Mouse (Mus musculus) brain, embryonic 18.5 days (tissue): ENCODE measurements at regions not wholly inside any gene's neighbourhood (a gene's known extent, or its start where the extent isn't known, plus 50 kb on each side); places are given as distances from the start of the nearest gene placed in this dataset.

Experiments
- DNase-seq: peaks from one replicate; pipeline ENCODE4 v3.0.0-alpha.2; 2012; ENCODE audit warnings: low read depth, low spot score

DNA sequence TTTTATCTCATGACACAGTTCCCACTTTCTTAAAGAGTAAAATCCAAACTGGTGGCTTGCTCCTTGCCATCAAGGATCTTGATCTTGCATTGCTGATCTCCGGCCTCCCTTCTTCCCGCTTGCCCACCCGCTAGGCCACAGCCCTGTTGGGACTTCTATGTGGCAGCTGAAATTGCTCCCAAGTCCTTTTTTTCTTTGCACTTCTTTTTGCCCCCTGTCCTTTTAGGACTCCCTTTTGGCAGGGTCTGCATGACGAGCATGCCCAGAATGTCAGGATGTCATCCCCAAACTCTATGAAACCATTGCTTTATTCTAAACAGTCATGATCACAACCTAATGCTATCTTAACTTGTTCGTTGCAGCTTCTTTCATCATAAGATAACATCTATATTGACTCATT, 588.6 kb downstream of the Tox3 start:
- no peak for DNase-seq

DNA sequence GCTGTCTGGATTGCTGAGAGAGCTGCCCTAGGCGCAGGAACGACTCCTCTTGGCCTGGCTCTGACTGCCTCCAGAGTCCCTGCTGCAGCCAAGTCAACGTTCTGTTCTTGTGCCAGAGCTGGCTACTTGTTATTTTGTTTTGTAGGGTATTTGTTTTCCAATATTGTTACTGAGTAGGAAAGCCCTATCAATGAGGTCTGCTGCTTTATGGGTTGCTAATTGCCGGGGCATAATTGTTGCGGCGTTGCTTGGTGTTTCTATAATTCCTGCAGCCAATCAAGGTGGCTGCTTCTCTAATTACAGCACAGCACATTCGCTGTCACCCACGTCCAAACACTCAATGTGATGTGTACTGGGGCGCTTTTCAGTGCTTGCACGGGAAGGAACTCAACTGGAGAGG, 589.4 kb downstream of the Tox3 start:
- DNase-seq: no peak

DNA sequence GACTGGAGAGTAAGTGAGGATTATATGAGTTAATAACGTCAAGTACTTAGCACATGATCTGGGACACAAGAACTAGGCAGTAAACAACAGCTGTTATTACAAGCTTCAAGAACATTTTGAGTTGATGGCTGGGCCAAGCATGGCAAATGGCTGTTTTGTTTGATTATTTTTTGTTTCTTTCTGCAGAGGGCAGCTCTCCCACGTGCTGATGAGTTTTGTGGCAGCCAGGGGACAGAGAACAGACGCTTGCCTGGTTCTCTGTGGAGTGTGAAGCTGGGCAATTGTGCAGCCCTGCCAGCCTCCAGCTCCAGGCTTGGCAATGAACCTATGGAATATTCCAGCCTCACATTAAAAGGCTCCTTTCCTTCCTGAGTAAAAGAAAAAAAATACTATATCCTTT, 592.2 kb downstream of the Tox3 start:
- peak; percentile 43 for DNase-seq

DNA sequence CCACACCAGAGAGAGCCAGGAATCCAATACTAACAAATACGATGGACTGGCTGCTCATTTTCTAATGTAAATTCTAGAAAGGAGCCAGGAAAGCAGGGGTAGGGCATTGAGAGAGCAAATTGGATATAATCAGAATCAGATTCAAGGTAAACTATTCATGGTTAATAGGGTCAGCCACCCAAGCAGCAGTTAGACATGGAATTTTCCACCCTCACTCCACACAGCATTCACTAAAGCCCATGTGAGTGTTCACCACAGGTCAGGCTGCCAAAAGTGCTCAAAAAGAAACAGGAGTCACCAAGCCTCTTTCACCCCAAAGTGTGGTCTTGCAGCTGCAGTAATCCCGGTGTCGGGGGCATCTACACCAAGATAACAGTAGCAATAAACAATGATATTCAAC, 596.9 kb downstream of the Tox3 start:
- no peak for DNase-seq

DNA sequence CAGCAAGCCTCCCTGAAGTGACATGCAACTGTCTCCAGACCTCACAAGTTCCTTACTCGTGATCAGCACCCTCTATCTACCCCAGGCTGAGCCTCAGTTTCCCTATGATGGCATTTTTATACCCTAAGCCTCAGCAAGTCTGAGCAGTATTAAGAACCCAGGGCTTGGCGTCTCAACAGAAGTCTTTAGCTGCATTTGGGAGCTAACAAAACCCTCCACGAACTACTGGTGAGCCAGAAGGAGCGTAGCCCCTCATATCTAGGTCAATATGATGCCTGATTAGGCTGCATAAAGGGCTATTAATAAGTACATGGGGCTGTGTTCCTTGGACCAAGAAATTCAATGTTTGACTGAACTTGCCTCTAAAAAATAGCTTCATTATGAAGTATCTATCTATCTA, 600.4 kb downstream of the Tox3 start:
- no peak for DNase-seq

DNA sequence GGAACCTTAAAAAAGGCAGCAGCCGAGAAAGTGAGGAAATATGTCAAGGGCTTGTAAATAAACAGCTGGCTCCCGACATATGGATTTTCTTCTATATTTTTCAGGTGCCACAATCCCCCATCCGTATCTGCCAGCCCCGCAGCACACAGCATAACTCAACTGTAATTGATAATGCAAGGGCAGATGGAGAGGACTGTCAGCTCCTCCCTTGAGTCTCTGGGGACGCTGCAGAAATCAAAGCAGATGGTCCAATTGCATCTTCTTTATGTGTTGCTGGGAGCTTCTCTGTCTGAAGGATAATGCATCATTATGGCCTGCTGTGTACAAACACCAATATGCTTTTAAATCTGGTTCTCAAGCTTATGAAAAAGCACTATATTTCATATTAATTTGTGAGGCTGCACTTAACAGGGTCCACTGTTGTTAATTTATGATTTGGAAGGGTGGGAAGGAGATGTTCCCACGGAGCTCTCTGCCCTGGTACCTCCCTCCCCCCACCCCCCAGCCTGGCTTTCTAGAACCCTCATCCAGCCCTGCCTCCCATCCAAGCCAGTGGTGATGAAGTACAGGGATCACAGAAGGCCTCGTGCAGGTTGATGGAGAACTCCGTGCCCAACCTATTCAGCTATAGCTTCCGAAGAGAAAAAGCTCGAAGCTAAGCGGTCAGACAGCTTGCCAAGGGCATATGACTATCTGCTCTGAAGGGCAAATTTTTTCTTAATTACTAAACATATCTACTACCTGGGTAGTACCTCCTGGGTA, 603.7 kb downstream of the Tox3 start:
- DNase-seq: peak; percentile 30

DNA sequence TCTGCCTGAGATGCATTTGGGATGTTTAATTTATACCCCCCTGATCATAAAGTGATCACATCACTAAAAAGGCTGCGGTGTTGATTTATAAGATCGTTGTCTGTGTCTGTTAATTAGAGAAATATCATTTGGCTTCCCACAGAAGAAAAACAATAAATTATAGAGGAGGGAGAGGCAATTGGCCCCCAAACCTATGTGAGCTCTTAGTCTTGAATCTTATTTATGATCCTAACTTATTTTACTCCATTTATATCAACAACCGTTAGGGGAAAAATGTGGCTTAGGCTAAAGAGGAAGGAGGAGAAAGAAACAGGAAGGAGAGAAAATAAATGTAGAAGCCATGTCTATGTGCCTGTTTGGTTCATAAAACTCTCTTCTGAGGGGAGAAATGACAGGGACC, 609.5 kb downstream of the Tox3 start:
- DNase-seq: no peak

DNA sequence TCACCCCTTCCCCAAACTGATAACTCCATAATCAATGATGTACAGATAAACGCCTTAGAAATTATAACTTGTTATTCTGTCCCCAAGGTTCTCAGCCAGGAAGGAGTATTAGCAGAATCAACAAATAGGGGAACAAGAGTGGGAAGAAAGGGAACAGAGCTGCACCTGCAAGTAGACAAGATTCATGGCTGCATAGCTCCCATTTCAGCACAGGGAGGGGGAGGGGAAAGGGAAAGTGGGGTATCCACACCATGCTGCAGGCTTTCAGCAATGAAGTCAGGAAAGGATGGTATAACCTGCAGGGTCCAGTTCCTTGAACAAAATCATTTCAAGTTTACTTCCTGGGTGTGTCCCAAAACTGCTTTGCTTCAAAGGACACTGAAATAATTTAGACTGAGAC, 610.5 kb downstream of the Tox3 start:
- DNase-seq: no peak

DNA sequence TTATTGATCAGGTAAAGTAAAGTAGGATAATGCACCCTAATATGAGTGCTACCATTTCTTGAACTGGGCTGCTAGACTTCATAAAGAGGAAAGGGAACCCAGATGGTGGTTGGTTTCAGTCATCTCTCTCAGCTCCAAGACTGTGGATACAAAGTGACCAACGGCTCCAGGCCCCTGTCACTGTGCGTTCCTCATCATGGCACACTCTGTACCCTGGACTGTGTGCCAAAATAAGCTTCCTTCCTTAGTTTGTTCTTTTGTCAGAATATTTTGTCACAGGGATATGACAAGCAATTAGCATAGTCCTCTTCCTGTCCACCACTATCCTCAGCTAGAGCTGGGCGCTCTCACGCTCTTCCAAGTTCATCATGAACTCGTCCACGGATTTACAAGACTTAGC, 620.9 kb downstream of the Tox3 start:
- no peak for DNase-seq

DNA sequence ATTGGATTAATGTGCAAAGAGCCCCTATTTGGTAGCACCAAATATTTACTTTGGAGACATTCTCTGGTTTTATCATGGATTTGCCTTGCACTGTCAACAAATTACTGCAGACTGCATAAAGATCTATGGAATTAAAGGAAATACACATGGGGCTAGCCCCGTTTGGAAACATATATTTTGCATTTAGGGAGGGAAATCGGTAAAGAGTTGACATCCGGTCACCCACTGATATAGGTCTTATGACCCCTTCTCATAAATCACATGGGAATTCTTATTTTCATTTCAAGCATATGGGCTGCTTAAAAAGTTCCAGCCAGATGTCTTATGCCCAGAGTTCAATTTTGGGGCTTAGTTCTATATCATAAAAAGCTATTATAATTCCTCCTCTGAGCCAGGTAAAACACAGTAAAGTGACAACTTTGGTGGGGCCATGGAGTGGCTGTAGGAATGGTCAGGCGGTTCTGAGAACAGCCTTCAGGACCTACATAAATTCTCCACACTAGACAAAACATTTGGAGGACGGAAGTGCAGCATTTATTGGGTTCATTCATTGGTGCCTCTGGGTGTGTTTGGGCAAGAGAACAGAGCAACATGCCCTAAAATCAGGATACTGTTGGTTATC, 626.3 kb downstream of the Tox3 start:
- DNase-seq: no peak

DNA sequence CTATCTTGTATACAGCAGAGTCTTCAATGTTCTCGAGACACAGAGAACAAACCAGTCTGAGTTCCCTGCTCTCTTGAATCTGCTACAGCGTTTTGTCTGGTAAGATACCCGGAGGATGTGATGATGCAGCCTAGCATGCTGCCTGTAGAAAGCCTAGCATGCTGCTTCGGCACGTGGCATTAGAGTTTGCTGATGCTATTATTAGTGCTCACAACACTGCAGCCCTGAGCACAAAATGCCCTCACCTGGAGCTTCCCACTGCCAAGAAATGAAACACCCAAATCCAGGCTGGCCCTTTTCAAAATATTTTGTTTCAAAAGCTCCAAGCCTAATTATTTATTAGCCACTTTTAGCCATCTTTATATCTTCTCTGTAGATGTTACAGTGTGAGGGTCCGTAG, 634.3 kb downstream of the Tox3 start:
- DNase-seq: no peak

DNA sequence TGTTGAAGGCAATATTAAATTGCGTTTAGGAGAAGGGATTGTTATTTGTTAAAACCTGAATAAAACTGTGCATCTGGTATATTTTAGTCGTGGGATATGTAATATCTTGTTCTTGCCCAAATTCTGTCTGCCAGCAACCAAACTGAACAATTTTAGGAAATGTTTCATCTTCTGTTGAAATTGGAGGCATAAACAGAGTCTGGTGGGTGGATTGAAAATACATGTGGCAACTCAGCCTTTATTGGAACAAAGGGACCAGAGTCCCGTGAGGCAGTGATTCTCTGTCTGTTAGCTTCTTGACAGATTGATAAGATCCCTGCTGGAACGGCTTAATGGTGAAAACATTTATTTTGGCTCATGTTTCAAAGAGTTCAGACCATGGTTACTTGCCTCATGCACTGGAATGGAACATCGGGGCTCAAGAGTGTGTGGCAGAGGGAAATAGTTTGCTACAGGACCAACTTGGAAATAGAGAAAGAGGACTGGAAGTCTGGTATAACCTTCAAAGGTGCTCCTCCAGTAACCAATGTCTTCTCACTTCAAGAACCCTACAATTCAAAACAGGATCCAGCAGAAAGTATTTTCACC, 640.7 kb downstream of the Tox3 start:
- DNase-seq: peak; percentile 22

DNA sequence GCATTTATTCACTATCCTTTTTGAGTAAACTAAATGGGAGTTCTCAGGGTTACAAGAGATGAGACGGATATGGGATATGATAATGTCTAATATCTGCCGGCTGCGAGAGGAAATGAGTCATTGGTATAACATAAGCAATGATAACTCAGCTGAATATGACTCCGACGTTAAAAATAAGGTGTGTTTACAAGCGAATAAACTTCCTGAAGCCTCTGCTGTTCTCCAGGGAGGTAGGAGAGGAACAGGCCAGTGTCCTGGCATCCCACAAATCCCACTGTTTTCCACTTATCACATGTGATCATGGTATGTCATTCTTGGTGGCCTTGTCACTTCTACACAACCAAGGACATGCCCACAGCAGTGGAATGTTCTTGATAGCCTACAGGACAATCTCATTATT, 641.7 kb upstream of the Sall1 start:
- DNase-seq: no peak

DNA sequence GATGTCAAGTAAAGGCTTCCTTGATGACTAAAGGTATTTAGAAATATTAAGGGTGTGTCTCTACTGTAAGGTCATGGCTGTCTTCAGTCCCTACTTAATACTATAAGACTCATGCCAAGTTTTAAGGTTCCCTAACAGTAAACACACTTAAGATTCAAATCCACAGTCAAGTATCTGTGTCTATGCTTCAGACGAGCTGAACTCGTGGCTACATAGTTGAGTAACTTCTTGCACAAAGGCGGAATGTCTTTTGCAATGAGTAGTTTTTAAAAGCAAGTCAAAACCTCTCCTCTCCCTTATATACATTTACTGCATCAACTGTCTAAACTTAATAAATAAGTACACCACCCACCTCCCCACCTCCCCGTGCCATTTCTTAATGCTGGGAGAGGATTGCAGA, 637.0 kb upstream of the Sall1 start:
- DNase-seq: no peak

DNA sequence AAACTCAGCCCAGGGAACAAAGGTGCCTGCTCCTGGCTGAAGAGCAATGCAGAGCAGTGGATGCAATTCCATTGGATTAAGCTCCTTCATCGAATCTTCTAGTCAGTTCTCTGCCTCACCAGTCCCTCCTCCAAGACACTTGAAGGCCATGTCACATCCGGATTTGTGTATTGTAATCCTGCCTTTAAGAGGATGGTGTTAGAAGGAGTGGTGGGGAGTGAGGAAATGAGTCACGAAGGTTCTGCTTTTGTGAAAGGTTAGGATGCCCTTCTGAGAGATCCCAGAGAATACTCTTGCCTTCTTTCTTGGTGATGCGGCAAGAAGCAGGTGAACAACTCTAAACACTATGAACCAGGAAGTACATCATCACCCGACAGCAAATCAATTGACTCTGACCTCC, 636.4 kb upstream of the Sall1 start:
- DNase-seq: no peak

DNA sequence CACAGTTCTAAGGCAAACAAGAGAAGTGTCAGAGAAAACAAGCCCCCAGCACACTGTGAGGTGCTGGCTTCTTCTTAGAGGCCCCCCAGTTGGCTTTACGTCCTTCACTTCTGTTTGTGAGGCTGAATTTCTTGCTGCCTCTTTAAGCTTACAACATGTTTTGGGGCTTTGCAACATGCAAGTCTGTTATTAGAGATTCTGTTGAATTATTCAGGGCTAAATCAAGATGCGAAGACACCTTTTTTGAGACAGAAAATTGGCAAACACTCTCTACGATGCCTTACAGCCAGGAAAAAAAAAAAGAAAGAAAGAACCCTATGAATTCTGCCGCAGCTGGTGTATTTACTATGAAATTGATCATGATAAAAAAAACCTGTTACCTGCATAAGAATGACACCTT, 635.6 kb upstream of the Sall1 start:
- DNase-seq: peak; percentile 12

DNA sequence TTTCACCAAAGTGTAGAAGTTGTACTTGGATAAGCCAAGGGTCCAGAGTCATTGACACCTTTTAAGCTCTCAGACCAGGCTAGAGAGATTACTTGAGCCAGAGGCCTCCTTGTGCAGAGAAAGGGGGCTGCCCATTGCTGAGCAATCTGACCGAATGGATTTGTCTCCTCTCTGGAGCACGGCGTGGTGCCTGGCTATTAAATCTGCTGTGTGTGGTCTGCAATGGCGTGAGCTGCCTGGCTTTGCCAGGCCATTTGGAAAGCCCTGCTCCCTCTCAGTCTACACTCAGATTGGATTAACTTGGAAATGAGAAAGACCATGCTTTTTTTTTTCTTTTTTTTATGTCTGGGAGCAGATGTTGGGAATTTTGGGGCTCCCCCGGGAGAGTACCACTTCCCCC, 633.3 kb upstream of the Sall1 start:
- no peak for DNase-seq

DNA sequence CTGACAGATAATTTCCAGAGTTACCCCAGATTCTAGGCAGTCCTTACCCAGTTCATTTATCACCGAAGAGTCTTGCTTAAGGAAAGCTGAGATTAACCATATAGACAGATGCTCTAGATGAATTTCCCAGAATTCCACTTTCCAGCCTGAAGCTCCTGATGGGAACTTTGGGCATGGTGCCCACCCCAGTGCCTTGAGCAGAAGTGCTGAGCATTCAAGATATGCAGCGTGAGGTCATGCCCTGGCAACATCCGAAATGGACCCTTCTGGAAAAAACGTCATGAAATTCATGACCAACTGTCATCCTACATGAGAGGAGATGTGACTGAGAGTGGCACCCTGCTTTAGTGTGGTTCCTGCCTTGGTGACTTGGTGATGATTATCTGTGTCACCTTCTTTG, 629.9 kb upstream of the Sall1 start:
- no peak for DNase-seq

DNA sequence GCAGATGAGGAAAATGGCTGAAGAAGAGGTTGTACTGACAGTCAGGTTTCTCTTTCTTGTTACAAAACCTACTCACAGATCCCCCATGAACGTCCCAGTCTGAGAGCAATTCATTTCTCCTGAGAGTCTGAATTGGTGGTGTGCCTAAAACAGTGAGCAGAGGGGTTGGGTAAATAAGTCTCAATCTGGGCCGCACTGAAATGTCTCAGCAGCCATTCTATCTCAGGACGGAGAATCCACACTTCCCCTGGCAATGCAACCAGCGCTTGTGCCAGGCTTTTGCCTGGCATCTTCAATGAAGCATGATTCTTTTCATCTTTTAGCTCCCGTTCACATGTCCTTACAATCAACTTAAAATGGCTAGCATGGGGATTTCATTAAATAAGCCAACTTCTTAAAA, 628.7 kb upstream of the Sall1 start:
- DNase-seq: no peak

DNA sequence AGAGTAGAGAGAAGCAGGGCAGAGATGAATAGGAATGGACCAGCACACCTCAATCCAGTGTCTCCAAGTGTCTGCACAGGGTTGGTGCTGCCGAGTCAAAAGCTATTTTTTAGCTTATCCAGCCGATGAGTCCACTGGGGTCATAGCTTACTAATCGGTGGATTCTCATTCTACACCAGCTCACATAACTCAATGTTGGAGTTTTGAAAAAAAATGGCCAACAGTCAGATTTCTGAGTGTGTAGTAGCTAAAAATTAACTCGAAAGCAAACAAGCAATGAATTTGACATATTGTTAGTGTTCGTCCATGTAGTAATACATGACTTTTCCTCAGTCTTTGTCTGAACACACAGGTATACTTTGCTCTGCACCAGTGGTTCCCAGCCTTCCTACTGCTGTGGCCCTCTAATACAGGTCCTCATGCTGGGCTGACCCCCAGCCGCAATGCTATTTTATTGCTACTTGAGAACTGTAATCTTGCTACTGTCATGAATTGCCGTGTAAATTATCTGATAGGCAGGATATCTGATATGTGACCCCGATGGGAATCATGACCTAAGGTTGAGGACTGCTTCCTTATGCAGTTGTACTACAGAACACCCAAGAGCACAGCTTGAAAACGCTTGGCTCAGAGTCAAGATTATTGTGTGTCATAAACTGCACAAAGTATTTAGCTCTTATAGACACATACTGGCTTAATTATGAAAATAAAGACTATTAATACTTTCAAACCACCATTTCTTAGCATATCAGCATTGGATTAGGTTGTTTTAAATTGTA, 621.1 kb upstream of the Sall1 start:
- no peak for DNase-seq

DNA sequence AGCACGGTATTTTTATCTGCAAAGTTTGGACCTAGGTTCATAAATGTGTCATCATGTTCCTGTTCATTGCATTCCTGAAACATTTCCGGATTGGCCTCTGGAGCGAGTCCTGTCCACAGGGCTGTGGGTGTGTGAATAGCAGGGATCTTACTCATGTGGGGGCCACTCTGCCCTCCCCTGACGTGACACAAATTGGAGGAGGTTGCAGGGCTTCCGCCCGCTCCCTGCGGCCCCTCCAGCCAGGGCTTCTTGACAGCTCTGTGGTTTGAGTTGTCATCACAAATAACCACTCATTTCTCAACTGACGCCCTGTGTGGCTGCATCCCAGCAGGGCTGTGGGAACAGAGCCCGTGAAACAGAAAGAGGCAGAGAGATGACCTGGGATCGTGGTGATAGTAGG, 619.9 kb upstream of the Sall1 start:
- DNase-seq: no peak
